Mouse (Mus musculus) left cerebral cortex, adult 11 months (tissue): ENCODE results near the gene Prr19.

Experiments
- DNase-seq: peaks from one replicate; pipeline ENCODE4 v3.0.0; 2022; ENCODE audit warnings: low spot score

The Prr19 gene

GRCm38 (mm10) chr7:25275555-25276298, 25.5 kb upstream of the Prr19 start:
- no peak for DNase-seq

GRCm38 (mm10) chr7:25277405-25277804, 23.8 kb upstream of the Prr19 start:
- no peak for DNase-seq

GRCm38 (mm10) chr7:25277998-25278340, 23.2 kb upstream of the Prr19 start:
- DNase-seq, result no peak

GRCm38 (mm10) chr7:25278341-25279075, 22.7 kb upstream of the Prr19 start:
- peak; percentile 86 for DNase-seq

- DNase-seq, result peak; percentile 91
Measured at GRCm38 (mm10) chr7:25279076-25279860, 21.9 kb upstream of the Prr19 start.

GRCm38 (mm10) chr7:25279861-25280791, 21.1 kb upstream of the Prr19 start:
- DNase-seq, result no peak

- no peak for DNase-seq
Measured at GRCm38 (mm10) chr7:25281166-25281733, 20.0 kb upstream of the Prr19 start.

GRCm38 (mm10) chr7:25281734-25282601, 19.2 kb upstream of the Prr19 start:
- peak; percentile 95 for DNase-seq

GRCm38 (mm10) chr7:25282731-25283211, 18.4 kb upstream of the Prr19 start:
- DNase-seq, result no peak

GRCm38 (mm10) chr7:25283637-25284036, 17.6 kb upstream of the Prr19 start:
- no peak for DNase-seq

GRCm38 (mm10) chr7:25284171-25284570, 17.0 kb upstream of the Prr19 start:
- DNase-seq, result no peak

- DNase-seq, result no peak
Measured at GRCm38 (mm10) chr7:25284766-25285165, 16.4 kb upstream of the Prr19 start.

- no peak for DNase-seq
Measured at GRCm38 (mm10) chr7:25285511-25286238, 15.5 kb upstream of the Prr19 start.

GRCm38 (mm10) chr7:25286989-25287388, 14.2 kb upstream of the Prr19 start:
- no peak for DNase-seq

- no peak for DNase-seq
Measured at GRCm38 (mm10) chr7:25288011-25288410, 13.2 kb upstream of the Prr19 start.

GRCm38 (mm10) chr7:25288721-25289120, 12.5 kb upstream of the Prr19 start:
- DNase-seq, result no peak

GRCm38 (mm10) chr7:25289925-25290324, 11.3 kb upstream of the Prr19 start:
- no peak for DNase-seq

- no peak for DNase-seq
Measured at GRCm38 (mm10) chr7:25290463-25290862, 10.7 kb upstream of the Prr19 start.

GRCm38 (mm10) chr7:25290911-25291310, 10.3 kb upstream of the Prr19 start:
- DNase-seq, result no peak
